Mouse (Mus musculus): ENCODE measurements around the gene Grin2b. TPM values are rescaled to one million over a fixed set of nuclear protein-coding genes. Genes with fewer than 3 reads are reported as not detected.

Gene Grin2b
- polyA plus RNA-seq, 1 experiment from 2014 or later = 3.1 TPM

GRCm38 (mm10) chr6:136041821-136042220, 131.5 kb downstream of the Grin2b start:
- H3K4me3 ChIP-seq (ENCODE audit: low read depth, low read length) = no peak overlapping the region
- H3K4me2 ChIP-seq (ENCODE audit: low read depth, low read length, severe bottlenecking) = no peak overlapping the region
- H3K4me1 ChIP-seq (replicated peaks; ENCODE audit: control insufficient read depth, insufficient read depth, low read length) = no peaks in the 10 kb centered on the region
- no peak overlapping the region for H3K9ac ChIP-seq (ENCODE audit: low read length)
- WGBS = 90% methylated on average over 8 of the region's 8 CpGs
- no peak for ATAC-seq (replicated peaks; ENCODE audit: low FRiP score)
- H3K27me3 ChIP-seq (ENCODE audit: control insufficient read depth, insufficient read depth, low read length) = no peaks in the 10 kb centered on the region
- H3K36me3 ChIP-seq (ENCODE audit: control insufficient read depth, insufficient read depth, low read length) = no peaks in the 10 kb centered on the region
- no peak for DNase-seq (ENCODE audit: low spot score)
- no peaks in the 10 kb centered on the region for H3K9me3 ChIP-seq (ENCODE audit: control insufficient read depth, low read length)
- no peak overlapping the region for H3K27ac ChIP-seq (ENCODE audit: low read depth, low read length)

DNA sequence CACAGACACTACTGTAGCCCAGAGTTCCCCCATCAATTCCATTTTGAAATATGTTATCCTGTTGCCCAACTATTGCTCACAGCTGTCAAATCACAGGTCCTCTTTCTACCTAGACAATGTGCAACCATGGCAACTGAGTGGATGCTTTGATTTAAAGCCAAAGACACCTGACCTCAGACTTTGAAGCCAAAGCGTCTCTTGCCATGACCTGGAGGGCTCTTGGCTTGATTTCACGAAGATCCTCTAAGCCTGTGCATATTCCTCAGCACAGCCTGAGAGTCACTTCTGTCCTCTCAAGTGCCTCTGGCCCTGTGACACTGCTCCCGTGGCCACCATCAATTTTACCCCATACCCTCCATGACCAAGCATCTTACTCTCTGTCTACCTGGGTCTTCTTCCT, 132.4 kb downstream of the Grin2b start:
- Histone ChIP-seq H3K4me2 (ENCODE audit: low read depth, low read length, severe bottlenecking) (no peak overlapping the region), H3K9ac (ENCODE audit: low read length) (no peak overlapping the region), H3K27me3 (ENCODE audit: control insufficient read depth, insufficient read depth, low read length) (no peaks in the 10 kb centered on the region), H3K4me3 (ENCODE audit: low read depth, low read length) (no peak overlapping the region), H3K36me3 (ENCODE audit: control insufficient read depth, insufficient read depth, low read length) (no peaks in the 10 kb centered on the region), H3K27ac (ENCODE audit: low read depth, low read length) (no peak overlapping the region), H3K9me3 (ENCODE audit: control insufficient read depth, low read length) (no peaks in the 10 kb centered on the region), H3K4me1 (replicated peaks; ENCODE audit: control insufficient read depth, insufficient read depth, low read length) (no peaks in the 10 kb centered on the region)
- ATAC-seq (replicated peaks; ENCODE audit: low FRiP score) (no peak), DNase-seq (ENCODE audit: low spot score) (no peak)
- WGBS = 87% methylated on average over 3 of the region's 3 CpGs

DNA sequence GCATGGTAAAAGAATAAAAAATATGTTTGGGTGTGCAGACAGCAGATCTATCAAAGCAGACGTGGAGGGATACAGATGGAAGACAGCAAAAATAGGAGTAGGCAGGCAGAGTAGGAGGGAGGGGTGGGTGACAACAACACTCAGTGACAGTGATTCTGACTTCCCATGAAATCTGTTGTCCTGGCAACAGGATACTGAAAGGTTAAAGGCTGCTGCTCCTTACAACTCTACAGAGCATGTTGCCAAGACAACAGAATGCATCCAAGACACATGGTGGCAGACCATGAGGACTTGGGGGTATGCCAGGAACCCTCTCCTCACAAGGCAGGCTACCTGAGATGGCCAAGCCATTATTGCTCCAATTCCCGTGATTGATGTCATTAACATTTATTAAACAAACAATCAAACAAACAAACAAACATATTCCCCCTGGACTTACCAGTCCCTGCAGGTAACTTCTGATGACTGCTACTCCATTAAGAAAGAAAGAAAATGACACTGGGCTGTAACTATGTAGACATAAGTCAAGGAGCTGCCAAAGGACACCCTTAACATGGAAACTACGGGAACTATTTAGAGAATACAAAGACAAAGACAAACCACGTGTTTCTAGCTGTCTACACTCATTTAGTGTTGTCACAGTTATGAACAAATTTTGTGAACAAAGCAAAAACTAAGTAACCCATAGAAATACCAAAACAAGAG, 143.9 kb downstream of the Grin2b start:
- no peak overlapping the region for H3K27ac ChIP-seq (ENCODE audit: low read depth, low read length)
- no peak overlapping the region for H3K4me3 ChIP-seq (ENCODE audit: low read depth, low read length)
- H3K4me2 ChIP-seq (ENCODE audit: low read depth, low read length, severe bottlenecking) = no peak overlapping the region
- H3K36me3 ChIP-seq (ENCODE audit: control insufficient read depth, insufficient read depth, low read length) = no peaks in the 10 kb centered on the region
- H3K27me3 ChIP-seq (ENCODE audit: control insufficient read depth, insufficient read depth, low read length) = no peaks in the 10 kb centered on the region
- ATAC-seq (replicated peaks; ENCODE audit: low FRiP score) = no peak
- no peak overlapping the region for H3K9ac ChIP-seq (ENCODE audit: low read length)
- H3K9me3 ChIP-seq (ENCODE audit: control insufficient read depth, low read length) = no peaks in the 10 kb centered on the region
- DNase-seq (ENCODE audit: low spot score) = no peak
- no peaks in the 10 kb centered on the region for H3K4me1 ChIP-seq (replicated peaks; ENCODE audit: control insufficient read depth, insufficient read depth, low read length)
- whole genome bisulfite sequencing = 81% methylated on average over 4 of the region's 4 CpGs

DNA sequence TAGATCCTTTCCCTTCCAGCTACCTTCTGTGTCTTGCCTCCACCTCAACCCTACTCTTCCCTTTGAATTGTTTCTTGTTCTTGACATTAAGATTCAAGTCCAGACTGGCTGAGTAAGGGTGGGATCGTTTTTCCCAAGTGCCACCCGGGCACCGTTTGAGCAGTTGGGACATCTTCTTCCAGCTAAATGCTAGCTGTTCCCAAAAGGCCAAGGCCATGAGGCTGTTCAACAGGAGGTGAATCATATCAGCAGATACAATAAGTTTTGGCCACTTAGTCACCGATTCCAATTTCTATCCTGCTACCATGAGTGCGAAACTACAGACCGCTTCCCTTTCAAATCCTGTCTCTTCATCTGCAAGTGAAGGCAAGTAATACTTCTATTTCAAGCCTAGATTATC, 146.4 kb downstream of the Grin2b start:
- no peak overlapping the region for H3K27ac ChIP-seq (ENCODE audit: low read depth, low read length)
- H3K4me1 ChIP-seq (replicated peaks; ENCODE audit: control insufficient read depth, insufficient read depth, low read length) = no peaks in the 10 kb centered on the region
- DNase-seq (ENCODE audit: low spot score) = no peak
- H3K27me3 ChIP-seq (ENCODE audit: control insufficient read depth, insufficient read depth, low read length) = no peaks in the 10 kb centered on the region
- H3K4me2 ChIP-seq (ENCODE audit: low read depth, low read length, severe bottlenecking) = no peak overlapping the region
- H3K9me3 ChIP-seq (ENCODE audit: control insufficient read depth, low read length) = no peaks in the 10 kb centered on the region
- no peak overlapping the region for H3K9ac ChIP-seq (ENCODE audit: low read length)
- ATAC-seq (replicated peaks; ENCODE audit: low FRiP score) = no peak
- no peak overlapping the region for H3K4me3 ChIP-seq (ENCODE audit: low read depth, low read length)
- WGBS = 97% methylated on average over 6 of the region's 6 CpGs
- no peaks in the 10 kb centered on the region for H3K36me3 ChIP-seq (ENCODE audit: control insufficient read depth, insufficient read depth, low read length)

DNA sequence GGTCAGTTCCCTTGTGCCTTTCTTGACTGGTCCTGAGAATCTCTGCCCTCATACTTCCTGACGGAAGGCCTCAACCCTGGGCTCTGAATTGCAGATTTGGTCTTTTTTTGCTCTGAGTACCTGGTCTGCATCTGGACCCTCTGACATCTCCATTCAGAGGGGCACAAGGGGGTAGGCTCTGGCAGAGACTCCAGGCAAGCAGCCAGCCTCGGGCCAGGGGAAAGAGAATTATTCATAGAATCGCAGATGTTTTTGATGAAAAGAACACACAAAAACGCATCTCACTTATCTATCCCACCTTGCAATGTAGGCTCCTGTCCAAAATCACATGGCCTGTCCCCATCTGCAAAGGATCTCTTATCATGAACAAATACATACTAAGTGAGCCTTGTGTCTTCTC, 147.5 kb downstream of the Grin2b start:
- WGBS = 90% methylated on average over 4 of the region's 4 CpGs
- H3K27ac ChIP-seq (ENCODE audit: low read depth, low read length) = no peak overlapping the region
- H3K27me3 ChIP-seq (ENCODE audit: control insufficient read depth, insufficient read depth, low read length) = no peaks in the 10 kb centered on the region
- H3K9me3 ChIP-seq (ENCODE audit: control insufficient read depth, low read length) = no peaks in the 10 kb centered on the region
- H3K4me2 ChIP-seq (ENCODE audit: low read depth, low read length, severe bottlenecking) = no peak overlapping the region
- H3K36me3 ChIP-seq (ENCODE audit: control insufficient read depth, insufficient read depth, low read length) = no peaks in the 10 kb centered on the region
- DNase-seq (ENCODE audit: low spot score) (no peak), ATAC-seq (replicated peaks; ENCODE audit: low FRiP score) (no peak)
- H3K9ac ChIP-seq (ENCODE audit: low read length) = no peak overlapping the region
- no peaks in the 10 kb centered on the region for H3K4me1 ChIP-seq (replicated peaks; ENCODE audit: control insufficient read depth, insufficient read depth, low read length)
- H3K4me3 ChIP-seq (ENCODE audit: low read depth, low read length) = no peak overlapping the region

- Histone ChIP-seq H3K36me3 (ENCODE audit: control insufficient read depth, insufficient read depth, low read length) (no peaks in the 10 kb centered on the region), H3K27ac (ENCODE audit: low read depth, low read length) (no peak overlapping the region), H3K4me1 (replicated peaks; ENCODE audit: control insufficient read depth, insufficient read depth, low read length) (no peaks in the 10 kb centered on the region), H3K27me3 (ENCODE audit: control insufficient read depth, insufficient read depth, low read length) (no peaks in the 10 kb centered on the region), H3K4me2 (ENCODE audit: low read depth, low read length, severe bottlenecking) (no peak overlapping the region), H3K9me3 (ENCODE audit: control insufficient read depth, low read length) (no peaks in the 10 kb centered on the region), H3K4me3 (ENCODE audit: low read depth, low read length) (no peak overlapping the region), H3K9ac (ENCODE audit: low read length) (no peak overlapping the region)
- no peak for ATAC-seq (replicated peaks; ENCODE audit: low FRiP score)
- DNase-seq (ENCODE audit: low spot score) = no peak
- 92% methylated on average over 3 of the region's 3 CpGs for WGBS
Observed at GRCm38 (mm10) chr6:136020460-136020859, 152.9 kb downstream of the Grin2b start.

DNA sequence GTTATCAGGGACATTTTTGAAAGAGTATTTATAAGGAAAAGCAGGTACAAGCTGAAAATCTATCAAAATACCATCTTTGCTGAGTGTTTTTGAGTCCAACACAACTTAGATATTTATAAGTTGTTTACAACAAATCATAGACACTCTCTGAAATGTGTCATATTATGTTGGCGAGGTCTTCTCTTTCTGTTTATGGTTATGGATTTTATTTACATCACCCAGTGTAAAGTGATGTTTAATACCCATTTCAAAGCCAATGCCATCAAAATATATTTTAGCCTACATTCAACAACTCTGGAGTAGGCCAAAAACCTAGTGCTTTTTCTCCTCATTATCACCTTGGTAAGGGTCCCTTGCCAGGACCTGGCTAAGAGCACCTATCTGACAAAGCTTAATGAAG, 154.3 kb downstream of the Grin2b start:
- Histone ChIP-seq H3K4me3 (ENCODE audit: low read depth, low read length) (no peak overlapping the region), H3K9ac (ENCODE audit: low read length) (no peak overlapping the region), H3K9me3 (ENCODE audit: control insufficient read depth, low read length) (no peaks in the 10 kb centered on the region), H3K4me2 (ENCODE audit: low read depth, low read length, severe bottlenecking) (no peak overlapping the region), H3K4me1 (replicated peaks; ENCODE audit: control insufficient read depth, insufficient read depth, low read length) (no peaks in the 10 kb centered on the region), H3K36me3 (ENCODE audit: control insufficient read depth, insufficient read depth, low read length) (no peaks in the 10 kb centered on the region), H3K27me3 (ENCODE audit: control insufficient read depth, insufficient read depth, low read length) (no peaks in the 10 kb centered on the region), H3K27ac (ENCODE audit: low read depth, low read length) (no peak overlapping the region)
- DNase-seq (ENCODE audit: low spot score) = no peak
- no peak for ATAC-seq (replicated peaks; ENCODE audit: low FRiP score)
- WGBS = 91% methylated on average over 1 of the region's 1 CpGs

GRCm38 (mm10) chr6:136013556-136014380, 159.5 kb downstream of the Grin2b start:
- H3K36me3 ChIP-seq (ENCODE audit: control insufficient read depth, insufficient read depth, low read length) = no peaks in the 10 kb centered on the region
- no peak overlapping the region for H3K4me2 ChIP-seq (ENCODE audit: low read depth, low read length, severe bottlenecking)
- no peak overlapping the region for H3K9ac ChIP-seq (ENCODE audit: low read length)
- H3K27me3 ChIP-seq (ENCODE audit: control insufficient read depth, insufficient read depth, low read length) = no peaks in the 10 kb centered on the region
- H3K27ac ChIP-seq (ENCODE audit: low read depth, low read length) = no peak overlapping the region
- no peaks in the 10 kb centered on the region for H3K9me3 ChIP-seq (ENCODE audit: control insufficient read depth, low read length)
- no peak overlapping the region for H3K4me3 ChIP-seq (ENCODE audit: low read depth, low read length)
- DNase-seq (ENCODE audit: low spot score) (no peak), ATAC-seq (replicated peaks; ENCODE audit: low FRiP score) (no peak)
- H3K4me1 ChIP-seq (replicated peaks; ENCODE audit: control insufficient read depth, insufficient read depth, low read length) = peaks cover 6% of the 10 kb centered on the region
- 92% methylated on average over 12 of the region's 12 CpGs for WGBS

GRCm38 (mm10) chr6:136011533-136011932, 161.8 kb downstream of the Grin2b start:
- Histone ChIP-seq H3K27me3 (ENCODE audit: control insufficient read depth, insufficient read depth, low read length) (no peaks in the 10 kb centered on the region), H3K4me1 (replicated peaks; ENCODE audit: control insufficient read depth, insufficient read depth, low read length) (peaks cover 6% of the 10 kb centered on the region), H3K9ac (ENCODE audit: low read length) (no peak overlapping the region), H3K4me3 (ENCODE audit: low read depth, low read length) (no peak overlapping the region), H3K36me3 (ENCODE audit: control insufficient read depth, insufficient read depth, low read length) (no peaks in the 10 kb centered on the region), H3K9me3 (ENCODE audit: control insufficient read depth, low read length) (no peaks in the 10 kb centered on the region), H3K27ac (ENCODE audit: low read depth, low read length) (no peak overlapping the region), H3K4me2 (ENCODE audit: low read depth, low read length, severe bottlenecking) (no peak overlapping the region)
- DNase-seq (ENCODE audit: low spot score) (no peak), ATAC-seq (replicated peaks; ENCODE audit: low FRiP score) (no peak)
- 94% methylated on average over 4 of the region's 4 CpGs for WGBS

All from forebrain, embryonic 11.5 days (tissue).